Mouse (Mus musculus) lung, embryonic 15.5 days (tissue): ENCODE measurements around the gene Mylk. TPM values are rescaled to one million over a fixed set of nuclear protein-coding genes. Genes with fewer than 3 reads are reported as not detected.

ENCODE experiments used
- ATAC-seq: fragments of 200-750 bp; cut with Nextera tagmentation; 2 replicates; pipeline ENCODE4 v1.8.0; 2017; ENCODE audit warnings: moderate number of reproducible peaks, borderline replicate concordance; ENCODE audit not compliant: low FRiP score, low TSS enrichment; ENCODE audit errors: extremely low read depth
- H3K27ac ChIP-seq: fragments of 300-500 bp; sonication (generic); 2 replicates; pipeline ENCODE4 v1.5.1; 2015; ENCODE audit warnings: moderate library complexity, mild to moderate bottlenecking, inconsistent platforms
- H3K27me3 ChIP-seq: fragments of 300-500 bp; sonication (generic); 2 replicates; pipeline ENCODE4 v1.6.1; 2015; ENCODE audit warnings: inconsistent platforms
- H3K36me3 ChIP-seq: fragments of 300-500 bp; sonication (generic); 2 replicates; pipeline ENCODE4 v1.6.1; 2015; ENCODE audit warnings: inconsistent platforms
- H3K4me1 ChIP-seq: fragments of 300-500 bp; sonication (generic); 2 replicates; pipeline ENCODE4 v1.6.1; 2015; ENCODE audit warnings: inconsistent platforms
- H3K4me2 ChIP-seq: fragments of 300-500 bp; sonication (generic); 2 replicates; pipeline ENCODE4 v1.6.1; 2015; ENCODE audit warnings: inconsistent platforms, mild to moderate bottlenecking, moderate library complexity
- H3K4me3 ChIP-seq: fragments of 300-500 bp; sonication (generic); 2 replicates; pipeline ENCODE4 v1.5.1; 2015; ENCODE audit warnings: mild to moderate bottlenecking, inconsistent platforms
- H3K9ac ChIP-seq: fragments of 300-500 bp; sonication (generic); 2 replicates; pipeline ENCODE4 v1.6.1; 2015; ENCODE audit warnings: inconsistent platforms
- H3K9me3 ChIP-seq: fragments of 300-500 bp; sonication (generic); 2 replicates; pipeline ENCODE4 v1.6.1; 2016; ENCODE audit warnings: inconsistent platforms
- WGBS: fragments of 180-500 bp; shearing (Covaris S2); methylation state at CpG from one replicate; pipeline ENCODE4 v1.1.7; 2015; 5-methylcytosine and 5-hydroxymethylcytosine counted together
- polyA plus RNA-seq: library from polyadenylated mRNA; unstranded; fragments of >200 nt; fragmentation: Nextera tagmentation; extraction: Ambion mirVana; gene quantifications from 2 replicates; pipeline ENCODE4 v1.2.1, GENCODE M21; 2015

The Mylk gene
- polyA plus RNA-seq, 1 experiment from 2014 or later, result 147 TPM

DNA sequence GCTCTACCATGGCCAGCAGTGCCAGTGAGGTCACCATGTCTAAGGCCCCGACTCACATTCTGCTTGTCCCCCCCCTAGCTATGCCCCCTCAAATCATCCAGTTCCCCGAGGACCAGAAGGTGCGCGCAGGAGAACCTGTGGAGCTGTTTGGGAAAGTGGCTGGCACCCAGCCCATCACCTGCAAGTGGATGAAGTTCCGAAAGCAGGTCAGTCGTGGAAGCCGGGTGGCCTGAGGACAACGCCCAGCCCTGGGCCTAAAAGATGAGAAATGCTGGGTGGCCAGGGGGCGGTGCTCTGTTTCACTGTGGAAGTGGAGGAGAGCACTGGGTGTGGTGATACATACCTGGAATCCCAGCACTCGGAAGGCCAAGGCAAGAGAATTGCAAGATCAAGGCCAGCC is 208.5 kb downstream of the Mylk start:
- H3K36me3 ChIP-seq, result peaks cover 41% of the 10 kb centered on the region
- H3K27ac ChIP-seq, result no peak overlapping the region
- no peak overlapping the region for H3K4me3 ChIP-seq
- 84% methylated on average over 10 of the region's 10 CpGs for WGBS
- no peaks in the 10 kb centered on the region for H3K27me3 ChIP-seq
- peaks cover 29% of the 10 kb centered on the region for H3K4me1 ChIP-seq
- no peaks in the 10 kb centered on the region for H3K9me3 ChIP-seq
- H3K9ac ChIP-seq, result no peak overlapping the region
- no peak overlapping the region for H3K4me2 ChIP-seq
- ATAC-seq, result no peak

DNA sequence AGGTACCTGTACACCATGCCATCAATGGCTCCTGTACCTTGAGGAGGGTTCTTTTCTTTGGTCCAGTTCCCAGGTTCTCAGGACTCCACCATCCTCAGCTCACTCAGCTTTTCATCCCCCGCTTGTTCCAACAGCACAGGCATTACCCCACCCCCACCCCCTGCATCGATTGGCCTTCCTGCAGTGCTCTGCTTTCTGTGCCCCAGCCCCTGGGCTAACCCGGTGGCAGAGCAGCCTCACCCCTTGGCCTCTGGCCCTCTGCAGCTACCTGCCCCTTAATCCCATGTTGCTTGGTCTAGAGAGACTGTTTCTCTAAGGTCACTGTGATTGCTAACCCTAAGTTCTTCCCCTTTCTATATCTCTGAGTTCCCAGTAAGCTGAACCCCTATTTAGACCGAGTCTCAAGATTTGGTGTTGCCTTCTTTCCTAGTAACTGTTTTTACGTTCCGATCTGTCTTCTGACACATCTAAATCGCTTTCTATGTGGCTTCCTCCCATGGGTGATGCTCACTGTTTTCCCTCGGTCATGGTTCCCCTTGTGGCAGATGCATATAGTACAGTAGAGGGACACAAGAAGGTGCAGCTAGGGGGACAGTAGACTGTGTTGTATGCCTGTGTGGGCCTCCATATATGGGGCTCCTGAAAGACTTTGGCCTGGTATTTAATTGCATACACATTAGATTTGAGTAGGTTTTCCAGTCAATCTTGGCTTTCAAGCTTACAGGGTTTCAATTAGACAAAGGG is 212.6 kb downstream of the Mylk start:
- ATAC-seq, result no peak
- H3K9ac ChIP-seq, result no peak overlapping the region
- H3K4me2 ChIP-seq, result no peak overlapping the region
- WGBS, result 63% methylated on average over 8 of the region's 8 CpGs
- peaks cover 35% of the 10 kb centered on the region for H3K36me3 ChIP-seq
- H3K27ac ChIP-seq, result peak overlapping the region; percentile 94
- H3K4me1 ChIP-seq, result peaks cover 60% of the 10 kb centered on the region
- H3K4me3 ChIP-seq, result no peak overlapping the region
- H3K27me3 ChIP-seq, result no peaks in the 10 kb centered on the region
- H3K9me3 ChIP-seq, result no peaks in the 10 kb centered on the region

DNA sequence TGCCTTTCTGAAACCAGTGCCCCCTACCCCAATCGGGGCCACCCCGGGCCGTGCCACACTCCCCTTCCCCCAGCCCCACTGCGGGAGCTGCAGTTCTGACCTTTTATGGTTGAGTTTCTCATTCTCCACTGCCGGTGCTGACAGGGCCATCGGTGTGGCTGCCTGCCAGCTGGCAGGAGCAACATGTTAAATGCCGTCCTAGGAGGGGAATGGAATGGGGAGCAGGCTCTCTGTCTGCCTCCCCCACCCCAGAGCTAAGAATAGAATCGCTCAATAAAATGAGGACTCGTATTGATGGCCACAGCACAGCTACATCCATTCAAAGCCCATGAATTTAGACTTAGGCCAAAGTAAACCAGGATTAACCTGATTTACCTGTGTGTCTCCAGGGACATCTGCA is 213.7 kb downstream of the Mylk start:
- no peak overlapping the region; the same call in 1 of the 2 replicates for H3K4me2 ChIP-seq

DNA sequence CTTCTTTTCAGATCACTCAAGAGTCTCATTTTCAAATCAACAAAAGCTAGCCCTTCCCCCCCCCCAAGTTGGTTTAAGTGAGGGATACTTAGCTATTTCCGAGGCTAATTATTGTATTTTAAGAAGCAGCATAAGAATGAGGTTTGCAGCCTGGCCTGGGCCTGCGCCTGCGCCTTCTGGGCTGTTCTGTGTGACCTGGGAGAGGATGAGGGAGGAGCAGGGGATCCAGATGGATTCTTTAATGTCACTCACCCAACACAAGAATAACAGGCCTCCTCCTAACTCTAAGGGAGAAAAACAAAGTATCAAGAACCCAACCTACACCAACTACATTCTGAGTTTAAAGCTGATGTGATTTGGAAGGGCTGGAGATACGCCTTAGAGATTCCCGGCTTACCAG is 214.3 kb downstream of the Mylk start:
- Histone ChIP-seq H3K36me3 (peaks cover 32% of the 10 kb centered on the region), H3K4me2 (no peak overlapping the region), H3K27me3 (no peaks in the 10 kb centered on the region), H3K27ac (peak overlapping the region; percentile 94), H3K9me3 (no peaks in the 10 kb centered on the region), H3K4me1 (peaks cover 75% of the 10 kb centered on the region), H3K9ac (no peak overlapping the region), H3K4me3 (no peak overlapping the region)
- peak; percentile 31; the same call in 1 of the 2 replicates for ATAC-seq
- 52% methylated on average over 5 of the region's 5 CpGs for WGBS

More for the DNA sequence above, 213.7 kb downstream of the Mylk start:
- Histone ChIP-seq H3K27ac (peak overlapping the region; percentile 94), H3K27me3 (no peaks in the 10 kb centered on the region), H3K9me3 (no peaks in the 10 kb centered on the region), H3K4me1 (peaks cover 70% of the 10 kb centered on the region), H3K4me3 (no peak overlapping the region), H3K36me3 (peaks cover 32% of the 10 kb centered on the region), H3K9ac (peak overlapping the region; percentile 16; the same call in 1 of the 2 replicates)
- WGBS, result 9% methylated on average over 9 of the region's 9 CpGs
- ATAC-seq, result peak; percentile 84

DNA sequence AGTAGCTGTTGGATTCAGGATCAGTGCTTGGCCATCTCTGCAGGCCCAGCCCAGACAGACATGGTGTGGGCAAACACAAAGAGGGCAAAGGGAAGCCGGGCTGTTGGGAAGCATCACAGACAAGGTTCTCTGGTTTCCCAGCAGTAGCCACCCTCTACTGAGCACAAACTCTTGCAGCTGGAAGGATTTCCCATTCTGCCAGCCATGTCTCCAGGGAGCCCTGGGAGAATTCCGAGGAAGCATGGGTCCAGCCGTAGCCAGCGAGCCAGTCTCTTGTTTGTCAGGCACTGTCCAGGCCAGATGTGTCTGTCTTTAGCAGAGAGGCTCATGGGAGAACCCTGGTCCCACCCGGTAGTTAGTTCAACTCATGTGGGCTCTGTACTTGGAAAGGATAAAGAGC is 215.2 kb downstream of the Mylk start:
- 77% methylated on average over 5 of the region's 5 CpGs for WGBS
- no peak for ATAC-seq
- Histone ChIP-seq H3K4me1 (peaks cover 79% of the 10 kb centered on the region), H3K27ac (peak overlapping the region; percentile 94), H3K27me3 (no peaks in the 10 kb centered on the region), H3K36me3 (peaks cover 30% of the 10 kb centered on the region), H3K4me2 (no peak overlapping the region), H3K9me3 (no peaks in the 10 kb centered on the region), H3K4me3 (no peak overlapping the region), H3K9ac (no peak overlapping the region)

DNA sequence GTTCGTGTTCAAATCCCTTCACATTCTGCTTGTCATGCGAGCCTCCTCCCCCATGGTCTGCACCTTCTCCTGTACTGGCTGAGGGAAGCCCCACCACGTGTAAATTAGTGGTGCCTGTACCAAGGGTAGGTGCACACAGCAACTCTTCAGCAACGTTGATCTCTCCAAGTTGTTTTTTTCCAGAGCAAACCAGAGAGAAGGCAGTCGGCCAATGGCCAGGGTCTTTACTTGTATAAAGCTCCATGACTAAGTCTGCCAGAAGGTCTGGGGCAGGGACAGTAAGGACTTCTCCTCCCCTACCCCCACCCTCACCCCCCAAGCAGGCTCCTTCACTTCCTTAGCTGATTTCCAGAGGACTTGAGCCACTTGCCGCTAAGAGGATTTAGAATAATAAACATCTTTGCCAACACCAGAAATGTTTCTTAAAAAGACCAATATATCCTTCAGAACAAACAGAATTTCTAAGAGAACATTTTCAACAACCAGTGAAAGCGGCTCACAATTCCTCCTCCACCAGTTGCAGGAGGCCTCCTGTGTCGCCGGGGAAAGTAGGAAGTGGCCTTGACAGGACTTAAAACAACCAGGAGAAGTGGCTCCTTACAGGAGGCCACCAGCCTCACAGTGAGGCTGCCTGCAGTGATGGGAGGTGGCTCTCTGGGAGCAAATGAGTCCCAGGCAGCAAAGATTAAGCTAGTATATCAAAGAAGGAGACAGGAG is 216.0 kb downstream of the Mylk start:
- 26% methylated on average over 9 of the region's 9 CpGs for WGBS
- Histone ChIP-seq H3K27me3 (no peaks in the 10 kb centered on the region), H3K36me3 (peaks cover 30% of the 10 kb centered on the region), H3K4me1 (peaks cover 87% of the 10 kb centered on the region), H3K9me3 (no peaks in the 10 kb centered on the region), H3K4me3 (no peak overlapping the region), H3K4me2 (no peak overlapping the region), H3K9ac (no peak overlapping the region), H3K27ac (peak overlapping the region; percentile 94)
- ATAC-seq, result no peak

DNA sequence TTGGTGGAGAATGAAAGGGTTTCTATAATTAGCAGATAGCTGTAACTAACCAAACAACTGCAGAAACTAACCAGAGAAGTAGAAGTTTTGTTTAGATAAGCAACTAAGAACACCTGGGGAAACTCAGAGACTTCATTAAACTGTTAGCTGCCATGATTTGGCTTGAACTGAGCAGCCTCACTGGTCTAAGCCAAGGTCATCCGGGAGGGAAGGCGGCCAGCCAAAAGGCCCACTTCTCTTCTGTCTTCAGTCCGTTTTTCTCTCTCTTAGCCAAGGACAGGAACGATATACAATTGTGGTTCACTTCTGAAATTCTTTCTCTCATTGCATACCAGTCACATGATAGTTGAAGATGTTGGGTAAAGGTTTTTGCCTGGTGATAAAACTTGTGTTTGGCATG is 217.3 kb downstream of the Mylk start:
- 42% methylated on average over 4 of the region's 4 CpGs for WGBS
- no peak overlapping the region for H3K9ac ChIP-seq
- no peak overlapping the region for H3K4me2 ChIP-seq
- H3K27me3 ChIP-seq, result no peaks in the 10 kb centered on the region
- no peaks in the 10 kb centered on the region for H3K9me3 ChIP-seq
- H3K4me1 ChIP-seq, result peaks cover 92% of the 10 kb centered on the region
- H3K4me3 ChIP-seq, result no peak overlapping the region
- H3K27ac ChIP-seq, result peak overlapping the region; percentile 70
- no peak for ATAC-seq
- H3K36me3 ChIP-seq, result peaks cover 18% of the 10 kb centered on the region; the same call in 1 of the 2 replicates

DNA sequence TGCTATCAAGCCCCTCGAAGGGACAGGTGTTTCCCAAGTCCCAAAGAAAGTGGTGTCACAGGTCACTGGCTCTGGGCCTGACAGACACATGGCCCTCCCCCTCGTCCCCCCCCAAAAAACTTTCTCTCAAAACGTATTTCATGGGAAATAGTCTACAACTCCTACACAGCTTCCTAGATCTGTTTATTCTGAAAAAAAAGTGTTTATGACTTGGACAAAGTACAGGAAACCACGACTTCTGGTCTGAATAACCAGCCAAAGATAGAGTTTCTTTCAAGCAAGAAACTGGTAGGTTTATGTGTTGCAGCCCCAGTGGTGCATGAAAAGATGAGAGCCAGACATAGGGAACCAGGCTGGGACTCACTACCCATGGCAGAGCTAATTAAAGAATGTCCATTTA is 218.0 kb downstream of the Mylk start:
- no peaks in the 10 kb centered on the region for H3K27me3 ChIP-seq
- H3K36me3 ChIP-seq, result peaks cover 18% of the 10 kb centered on the region; the same call in 1 of the 2 replicates
- H3K9me3 ChIP-seq, result no peaks in the 10 kb centered on the region
- H3K4me2 ChIP-seq, result no peak overlapping the region
- no peak overlapping the region for H3K9ac ChIP-seq
- no peak for ATAC-seq
- WGBS, result 24% methylated on average over 4 of the region's 4 CpGs
- H3K4me1 ChIP-seq, result peaks cover 85% of the 10 kb centered on the region
- peak overlapping the region; percentile 70 for H3K27ac ChIP-seq
- H3K4me3 ChIP-seq, result no peak overlapping the region

DNA sequence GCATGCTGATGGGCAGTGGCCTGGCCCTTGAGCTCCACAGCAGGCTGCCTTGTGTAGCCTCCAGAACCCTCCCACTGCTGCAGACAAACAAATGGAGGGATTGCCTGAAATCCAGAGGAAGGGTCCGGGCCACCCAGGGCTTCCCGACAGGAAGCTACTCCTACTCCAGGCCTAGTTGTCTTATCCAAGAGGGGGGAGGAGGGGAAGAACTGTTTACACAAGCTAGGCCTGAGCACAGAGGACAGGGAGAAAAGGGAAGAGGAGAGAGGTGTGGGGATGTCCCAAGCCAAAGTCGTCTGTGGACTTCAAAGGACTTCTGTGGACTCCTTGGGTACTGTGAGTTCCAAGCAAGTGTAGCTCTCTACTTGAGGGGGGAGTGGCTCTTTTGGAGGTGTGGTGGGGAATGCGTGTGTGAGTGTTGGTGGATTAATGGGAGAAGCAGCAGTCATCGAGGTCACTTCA is 221.6 kb downstream of the Mylk start:
- no peaks in the 10 kb centered on the region for H3K9me3 ChIP-seq
- peaks cover 49% of the 10 kb centered on the region for H3K4me1 ChIP-seq
- no peak overlapping the region for H3K4me3 ChIP-seq
- 10% methylated on average over 5 of the region's 5 CpGs for WGBS
- H3K9ac ChIP-seq, result 0 out of 2 replicates have a peak overlapping the region, but pooled peaks have one; percentile 1
- no peak overlapping the region for H3K4me2 ChIP-seq
- H3K27me3 ChIP-seq, result no peaks in the 10 kb centered on the region
- peak overlapping the region; percentile 88 for H3K27ac ChIP-seq
- peak; percentile 78; the same call in 1 of the 2 replicates for ATAC-seq
- H3K36me3 ChIP-seq, result peaks cover 47% of the 10 kb centered on the region

DNA sequence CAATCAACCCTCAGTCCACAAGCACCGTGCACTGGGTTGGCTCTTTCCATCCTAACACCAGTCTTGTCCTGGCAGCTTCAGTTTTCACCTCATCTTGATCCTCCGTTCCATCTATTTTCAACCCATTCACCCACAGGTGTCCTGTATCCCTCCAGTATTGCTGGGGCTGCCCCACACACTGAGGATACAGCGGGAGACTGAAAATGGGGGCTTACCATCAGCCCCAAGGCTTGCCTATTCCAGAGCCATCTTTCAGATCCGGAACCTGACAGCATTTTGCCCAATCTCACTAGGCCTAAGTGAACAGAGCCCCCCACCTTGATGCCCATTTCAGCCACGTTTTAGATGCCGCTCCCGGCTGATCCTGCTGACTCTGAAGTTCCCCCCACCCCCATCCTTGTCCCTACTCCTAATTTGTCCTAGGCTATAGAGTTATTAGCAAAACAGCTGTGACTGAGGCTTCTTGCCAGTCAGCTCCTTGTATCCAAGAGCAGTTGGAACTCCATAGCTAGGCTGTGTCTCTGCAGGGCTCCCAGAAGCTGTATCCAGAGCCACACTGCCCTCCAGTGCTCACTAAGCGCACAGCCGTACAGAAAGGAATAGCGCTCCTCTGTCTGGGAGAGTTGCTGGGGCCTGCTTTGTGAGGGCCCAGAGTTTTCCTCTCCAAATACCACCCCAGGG is 222.2 kb downstream of the Mylk start:
- ATAC-seq, result peak; percentile 87
- Histone ChIP-seq H3K27ac (peak overlapping the region; percentile 88), H3K36me3 (peaks cover 51% of the 10 kb centered on the region)

DNA sequence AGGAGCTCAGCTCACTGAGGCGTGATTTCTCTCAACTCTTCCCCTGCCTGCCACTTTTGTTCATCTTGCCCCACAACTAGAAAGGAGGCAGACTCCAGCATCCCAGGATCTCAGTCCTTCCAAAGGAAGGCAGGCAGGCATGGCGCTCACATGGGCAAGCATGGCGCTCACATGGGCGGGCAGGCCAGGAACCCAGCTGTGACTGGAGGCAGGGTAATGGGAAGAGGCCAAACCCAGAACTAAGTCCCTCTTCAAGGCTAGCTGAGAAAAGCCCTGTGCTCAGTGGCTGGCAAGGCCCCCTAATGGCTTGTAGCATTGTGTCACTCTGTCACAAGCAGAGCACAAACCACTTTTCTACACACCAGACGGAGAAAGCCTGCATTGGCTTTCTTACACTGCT is 223.2 kb downstream of the Mylk start:
- Histone ChIP-seq H3K27ac (no peak overlapping the region), H3K9ac (no peak overlapping the region), H3K36me3 (peaks cover 56% of the 10 kb centered on the region), H3K9me3 (no peaks in the 10 kb centered on the region), H3K27me3 (no peaks in the 10 kb centered on the region), H3K4me3 (no peak overlapping the region), H3K4me2 (no peak overlapping the region), H3K4me1 (peaks cover 35% of the 10 kb centered on the region)
- ATAC-seq, result no peak
- 85% methylated on average over 5 of the region's 5 CpGs for WGBS

More for the DNA sequence above, 222.2 kb downstream of the Mylk start:
- H3K4me2 ChIP-seq, result no peak overlapping the region
- H3K9me3 ChIP-seq, result no peaks in the 10 kb centered on the region
- peaks cover 44% of the 10 kb centered on the region for H3K4me1 ChIP-seq
- no peak overlapping the region for H3K9ac ChIP-seq
- no peaks in the 10 kb centered on the region for H3K27me3 ChIP-seq
- 32% methylated on average over 10 of the region's 10 CpGs for WGBS
- H3K4me3 ChIP-seq, result no peak overlapping the region
